Mouse (Mus musculus) stomach, postnatal 0 days (tissue): ENCODE measurements around the gene Ccm2. TPM values are rescaled to one million over a fixed set of nuclear protein-coding genes. Genes with fewer than 3 reads are reported as not detected.

Experiments
- ATAC-seq: fragments of 200-750 bp; cut with Nextera tagmentation; 2 replicates; pipeline ENCODE4 v1.8.0; 2017; ENCODE audit not compliant: low FRiP score, low TSS enrichment
- DNase-seq: peaks from one replicate; pipeline ENCODE4 v3.0.0-alpha.2; 2016; ENCODE audit warnings: low spot score
- H3K27ac ChIP-seq: fragments of 300-500 bp; sonication (generic); replicated peaks from 2 replicates; pipeline ENCODE4 v1.5.1; 2014; ENCODE audit warnings: mild to moderate bottlenecking, control low read depth
- H3K27me3 ChIP-seq: fragments of 300-500 bp; sonication (generic); 2 replicates; pipeline ENCODE4 v1.6.1; 2014; ENCODE audit warnings: low read length; ENCODE audit not compliant: control insufficient read depth, insufficient read depth
- H3K36me3 ChIP-seq: fragments of 300-500 bp; sonication (generic); 2 replicates; pipeline ENCODE4 v1.6.1; 2014; ENCODE audit warnings: low read length, mixed read lengths; ENCODE audit not compliant: control insufficient read depth, insufficient read depth
- H3K4me1 ChIP-seq: fragments of 300-500 bp; sonication (generic); replicated peaks from 2 replicates; pipeline ENCODE4 v1.6.1; 2014; ENCODE audit warnings: antibody characterized with exemption; ENCODE audit not compliant: control insufficient read depth, insufficient read depth
- H3K4me2 ChIP-seq: fragments of 300-500 bp; sonication (generic); replicated peaks from 2 replicates; pipeline ENCODE4 v1.6.1; 2014; ENCODE audit warnings: low read depth, mild to moderate bottlenecking, control low read depth, moderate library complexity
- H3K4me3 ChIP-seq: fragments of 300-500 bp; sonication (generic); 2 replicates; pipeline ENCODE4 v1.5.1; 2014; ENCODE audit warnings: low read depth, low read length, control low read depth
- H3K9ac ChIP-seq: fragments of 300-500 bp; sonication (generic); 2 replicates; pipeline ENCODE4 v1.6.1; 2014; ENCODE audit warnings: mild to moderate bottlenecking, low read length, control low read depth, mixed read lengths
- H3K9me3 ChIP-seq: fragments of 300-500 bp; sonication (generic); 2 replicates; pipeline ENCODE4 v1.6.1; 2016; ENCODE audit warnings: low read length; ENCODE audit not compliant: control insufficient read depth
- CTCF ChIP-seq: IDR thresholded peaks from 2 replicates; pipeline ENCODE4 v1.5.1; 2016; ENCODE audit warnings: antibody characterized with exemption, low read depth, mild to moderate bottlenecking, moderate library complexity
- EP300 ChIP-seq: optimal IDR thresholded peaks from 2 replicates; pipeline ENCODE3; 2016; ENCODE audit warnings: antibody characterized with exemption
- WGBS: fragments of 180-500 bp; shearing (Covaris S2); extraction: QIAGEN DNeasy Blood & Tissue Kit; methylation state at CpG from one replicate; pipeline ENCODE4 v1.1.7; 2014; 5-methylcytosine and 5-hydroxymethylcytosine counted together
- polyA plus RNA-seq: library from polyadenylated mRNA; unstranded; fragments of >200 nt; fragmentation: Nextera tagmentation; extraction: Ambion mirVana; gene quantifications from 2 replicates; pipeline ENCODE4 v1.2.1, GENCODE M21; 2015

Ccm2 gene
- polyA plus RNA-seq, 1 experiment from 2014 or later, result 45.7 TPM

- Histone ChIP-seq H3K4me2 (peak overlapping the region; percentile 70), H3K9ac (peak overlapping the region; percentile 75), H3K27me3 (no peaks in the 10 kb centered on the region), H3K4me1 (no peaks in the 10 kb centered on the region), H3K9me3 (no peaks in the 10 kb centered on the region), H3K27ac (peak overlapping the region; percentile 90), H3K36me3 (peaks cover 13% of the 10 kb centered on the region), H3K4me3 (peak overlapping the region; percentile 53)
- TF ChIP-seq EP300 (no peak), CTCF (no peak)
- DNase-seq, result no peak
- 9% methylated on average over 10 of the region's 10 CpGs for WGBS
- ATAC-seq, result no peak; the same call in 1 of the 2 replicates
These were observed 19.2 kb upstream of the Ccm2 start for GRCm38 (mm10) chr11:6527256-6528185.

- DNase-seq (peak; percentile 98), ATAC-seq (peak; percentile 96)
- peak overlapping the region; percentile 53 for H3K4me3 ChIP-seq
- H3K4me2 ChIP-seq, result peak overlapping the region; percentile 70
- under 1% methylated on average over 51 of the region's 51 CpGs for WGBS
- peak overlapping the region; percentile 90 for H3K27ac ChIP-seq
- peaks cover 13% of the 10 kb centered on the region for H3K36me3 ChIP-seq
- no peaks in the 10 kb centered on the region for H3K4me1 ChIP-seq
- H3K9ac ChIP-seq, result peak overlapping the region; percentile 75
- TF ChIP-seq EP300, result peak; percentile 85
- peak; percentile 90 for TF ChIP-seq CTCF
- H3K9me3 ChIP-seq, result no peaks in the 10 kb centered on the region
- no peaks in the 10 kb centered on the region for H3K27me3 ChIP-seq
These were observed 18.3 kb upstream of the Ccm2 start for GRCm38 (mm10) chr11:6528186-6529006.

- Histone ChIP-seq H3K4me2 (no peak overlapping the region), H3K4me1 (no peaks in the 10 kb centered on the region), H3K27me3 (no peaks in the 10 kb centered on the region), H3K4me3 (no peak overlapping the region), H3K9ac (no peak overlapping the region), H3K9me3 (no peaks in the 10 kb centered on the region), H3K27ac (no peak overlapping the region), H3K36me3 (peaks cover 10% of the 10 kb centered on the region)
- DNase-seq (no peak), ATAC-seq (no peak)
- WGBS, result 75% methylated on average over 8 of the region's 8 CpGs
- TF ChIP-seq EP300 (no peak), CTCF (no peak)
These were observed 16.7 kb upstream of the Ccm2 start for GRCm38 (mm10) chr11:6529961-6530360.

GRCm38 (mm10) chr11:6530746-6531145 is 15.9 kb upstream of the Ccm2 start:
- Histone ChIP-seq H3K36me3 (peaks cover 3% of the 10 kb centered on the region; the same call in 1 of the 2 replicates), H3K27me3 (no peaks in the 10 kb centered on the region), H3K27ac (no peak overlapping the region), H3K4me2 (no peak overlapping the region), H3K4me1 (no peaks in the 10 kb centered on the region), H3K9me3 (no peaks in the 10 kb centered on the region), H3K9ac (no peak overlapping the region), H3K4me3 (no peak overlapping the region)
- 87% methylated on average over 3 of the region's 3 CpGs for WGBS
- ATAC-seq (no peak), DNase-seq (no peak)
- TF ChIP-seq EP300 (no peak), CTCF (no peak)

- ATAC-seq (no peak), DNase-seq (no peak)
- no peaks in the 10 kb centered on the region for H3K9me3 ChIP-seq
- no peaks in the 10 kb centered on the region for H3K36me3 ChIP-seq
- TF ChIP-seq EP300, result no peak
- TF ChIP-seq CTCF, result no peak
- peaks cover 6% of the 10 kb centered on the region for H3K4me1 ChIP-seq
- no peaks in the 10 kb centered on the region for H3K27me3 ChIP-seq
- H3K27ac ChIP-seq, result no peak overlapping the region
- 69% methylated on average over 3 of the region's 3 CpGs for WGBS
- no peak overlapping the region for H3K4me3 ChIP-seq
- H3K4me2 ChIP-seq, result no peak overlapping the region
- H3K9ac ChIP-seq, result no peak overlapping the region
These were observed 2.0 kb upstream of the Ccm2 start for GRCm38 (mm10) chr11:6544683-6545082.
